Mouse (Mus musculus): ENCODE data around the gene Sdhd.

DNA sequence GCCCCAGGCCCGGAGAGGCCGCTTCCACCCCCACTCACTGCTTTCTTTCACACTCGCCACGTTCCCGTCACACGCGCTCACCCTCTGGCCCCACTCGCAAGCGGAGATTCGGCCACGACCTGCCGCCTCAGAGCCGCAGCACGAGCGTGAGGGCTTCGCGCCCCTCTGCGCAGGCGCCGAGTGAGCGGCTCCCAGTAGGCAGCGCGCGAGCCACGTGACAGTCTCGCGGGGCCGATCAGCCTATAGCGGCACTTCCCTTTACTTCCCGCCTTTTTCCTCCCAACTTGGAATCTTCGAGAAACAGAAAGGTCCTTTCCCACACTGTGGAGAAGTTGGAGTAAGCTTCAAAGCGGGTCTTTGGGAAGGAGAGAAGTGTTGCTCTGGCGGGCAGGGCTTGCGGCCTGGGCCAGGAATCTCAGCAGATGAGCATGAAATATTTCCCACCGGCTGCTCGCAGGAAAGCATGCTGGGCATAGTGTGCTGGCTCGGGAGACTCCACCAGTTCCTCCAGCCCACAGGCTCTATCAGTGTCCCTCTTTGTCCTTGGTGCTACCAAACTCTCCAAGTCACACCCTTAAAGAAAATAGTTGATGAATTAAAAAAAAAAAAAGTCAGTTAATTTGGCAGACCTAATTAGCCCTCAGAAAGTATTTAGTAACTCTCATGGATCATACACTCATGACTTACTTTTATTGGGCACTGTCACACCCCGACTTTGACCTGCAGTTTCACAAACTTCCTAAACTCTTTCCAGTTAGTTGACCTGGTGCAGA, 42.3 kb downstream of the Sdhd start, which contains the start of gene Tex12:
- TF ChIP-seq CHD2 (IDR thresholded peaks at IDR 0.05; ENCODE audit: low read depth, low read length) (peak; percentile 48; the same call in 1 of the 2 replicates), ZC3H11A (IDR thresholded peaks at IDR 0.05; ENCODE audit: borderline replicate concordance, low read depth, low read length) (no peak), ZNF384 (IDR thresholded peaks at IDR 0.05; ENCODE audit: low read depth, low read length) (no peak)

Measured in ES-E14 (cell line).